Mouse (Mus musculus) heart, adult 2 months (tissue): ENCODE measurements at regions not wholly inside any gene's neighbourhood (a gene's known extent, or its start where the extent isn't known, plus 50 kb on each side); places are given as distances from the start of the nearest gene placed in this dataset.

Source experiments
- DNase-seq, 2 experiments: peaks; one replicate each; pipeline ENCODE4 v3.0.0; 2021
- H3K27ac ChIP-seq: fragments of 200-600 bp; 2 replicates; pipeline ENCODE4 v1.8.1; 2022
- H3K27me3 ChIP-seq: fragments of 200-500 bp; 2 replicates; pipeline ENCODE4 v1.6.1; 2012; ENCODE audit warnings: mild to moderate bottlenecking, low read length, inconsistent platforms, mixed read lengths; ENCODE audit not compliant: control insufficient read depth, insufficient read depth
- H3K36me3 ChIP-seq: fragments of 200-500 bp; 2 replicates; pipeline ENCODE4 v1.6.1; 2012; ENCODE audit warnings: low read length, inconsistent platforms; ENCODE audit not compliant: control insufficient read depth, insufficient read depth
- H3K4me1 ChIP-seq: fragments of 200-500 bp; 2 replicates; pipeline ENCODE4 v1.6.1; 2011; ENCODE audit warnings: low read length; ENCODE audit not compliant: control insufficient read depth, insufficient read depth
- H3K4me3 ChIP-seq: fragments of 200-600 bp; 2 replicates; pipeline ENCODE4 v1.8.1; 2022
- H3K79me2 ChIP-seq: fragments of 200-500 bp; replicated peaks from 2 replicates; pipeline ENCODE4 v1.6.1; 2012; ENCODE audit warnings: mild to moderate bottlenecking, inconsistent platforms, low read length, moderate library complexity, mixed read lengths; ENCODE audit not compliant: control insufficient read depth, insufficient read depth
- H3K9ac ChIP-seq: fragments of 200-500 bp; 2 replicates; pipeline ENCODE4 v1.6.1; 2012; ENCODE audit warnings: low read depth, mild to moderate bottlenecking, control low read depth, inconsistent platforms, low read length, mixed read lengths
- CTCF ChIP-seq: fragments of 200-600 bp; IDR thresholded peaks from 2 replicates; pipeline ENCODE4 v1.8.1; 2022; ENCODE audit warnings: antibody characterized with exemption, mild to moderate bottlenecking, moderate library complexity
- EP300 ChIP-seq: fragments of 200-500 bp; IDR thresholded peaks from 2 replicates; pipeline ENCODE4 v1.6.1; 2011; ENCODE audit warnings: low read depth, low read length, control low read depth; ENCODE audit not compliant: insufficient read depth
- POLR2A ChIP-seq: fragments of 200-500 bp; IDR thresholded peaks from 2 replicates; pipeline ENCODE4 v1.6.1; 2011; ENCODE audit warnings: mild to moderate bottlenecking, low read depth, low read length, control low read depth; ENCODE audit not compliant: insufficient read depth
- WGBS: fragments of 180-500 bp; shearing (Covaris S2); methylation state at CpG from one replicate; pipeline ENCODE4 v1.1.7; 2018; 5-methylcytosine and 5-hydroxymethylcytosine counted together
- intact Hi-C: fragments of 180-260 bp; cut with DNase I; formaldehyde crosslinking; loops from one replicate; pipeline ENCODE4 v1.15.1; 2025

- Histone ChIP-seq H3K4me3 (no peak overlapping the region), H3K27ac (no peak overlapping the region), H3K27me3 (no peaks in the 10 kb centered on the region), H3K9ac (no peak overlapping the region), H3K79me2 (no peaks in the 10 kb centered on the region), H3K36me3 (no peaks in the 10 kb centered on the region), H3K4me1 (no peaks in the 10 kb centered on the region)
- DNase-seq: no peak
- TF ChIP-seq EP300 (no peak), CTCF (no peak), POLR2A (no peak)
- intact Hi-C loops: no loop called here
- 41% methylated on average over 5 of the region's 5 CpGs for WGBS
These were observed 211.0 kb downstream of the Olfr1505 start for GRCm38 (mm10) chr19:14124250-14124827.

GRCm38 (mm10) chr19:14124986-14125385 lies 211.7 kb downstream of the Olfr1505 start:
- H3K27me3 ChIP-seq: no peaks in the 10 kb centered on the region
- H3K4me1 ChIP-seq: no peaks in the 10 kb centered on the region
- WGBS: 73% methylated on average over 5 of the region's 5 CpGs
- DNase-seq: no peak
- no peak for TF ChIP-seq CTCF
- no peak overlapping the region for H3K9ac ChIP-seq
- intact Hi-C loops: no loop called here
- no peak overlapping the region for H3K4me3 ChIP-seq
- H3K79me2 ChIP-seq: no peaks in the 10 kb centered on the region
- H3K27ac ChIP-seq: no peak overlapping the region
- H3K36me3 ChIP-seq: no peaks in the 10 kb centered on the region

GRCm38 (mm10) chr19:14128397-14129209 lies 215.3 kb downstream of the Olfr1505 start:
- DNase-seq: no peak
- Histone ChIP-seq H3K4me1 (no peaks in the 10 kb centered on the region), H3K4me3 (no peak overlapping the region), H3K79me2 (no peaks in the 10 kb centered on the region), H3K27ac (no peak overlapping the region), H3K9ac (no peak overlapping the region), H3K36me3 (no peaks in the 10 kb centered on the region), H3K27me3 (no peaks in the 10 kb centered on the region)
- TF ChIP-seq POLR2A (no peak), EP300 (no peak), CTCF (no peak)
- intact Hi-C loops: no loop called here
- WGBS: 74% methylated on average over 8 of the region's 8 CpGs

- 55% methylated on average over 3 of the region's 3 CpGs for WGBS
- Histone ChIP-seq H3K4me3 (no peak overlapping the region), H3K27me3 (no peaks in the 10 kb centered on the region; the same call in 1 of the 2 replicates), H3K4me1 (no peaks in the 10 kb centered on the region), H3K36me3 (no peaks in the 10 kb centered on the region), H3K79me2 (no peaks in the 10 kb centered on the region), H3K9ac (no peak overlapping the region), H3K27ac (no peak overlapping the region)
- TF ChIP-seq EP300 (no peak), POLR2A (no peak), CTCF (no peak)
- intact Hi-C loops: no loop called here
- no peak for DNase-seq
These were observed 247.9 kb downstream of the Olfr1505 start for GRCm38 (mm10) chr19:14161217-14161616.

- H3K79me2 ChIP-seq: no peaks in the 10 kb centered on the region
- TF ChIP-seq EP300: no peak
- no peak for TF ChIP-seq CTCF
- TF ChIP-seq POLR2A: no peak
- no peaks in the 10 kb centered on the region for H3K36me3 ChIP-seq
- 50% methylated on average over 4 of the region's 4 CpGs for WGBS
- H3K4me3 ChIP-seq: no peak overlapping the region
- no peak for DNase-seq
- no peak overlapping the region for H3K9ac ChIP-seq
- no peaks in the 10 kb centered on the region for H3K4me1 ChIP-seq
- no peak overlapping the region for H3K27ac ChIP-seq
- intact Hi-C loops: no loop called here
- no peaks in the 10 kb centered on the region for H3K27me3 ChIP-seq
These were observed 249.4 kb downstream of the Olfr1505 start for GRCm38 (mm10) chr19:14162773-14163172.

GRCm38 (mm10) chr19:14165775-14166174 lies 252.4 kb downstream of the Olfr1505 start:
- H3K9ac ChIP-seq: no peak overlapping the region
- intact Hi-C loops: loop anchor here (5.0 kb wide), 2 partner anchors 62 to 172 kb away; no protein-coding TSS in a partner anchor
- peak; percentile 20 to 41 for DNase-seq
- H3K4me1 ChIP-seq: no peaks in the 10 kb centered on the region
- no peaks in the 10 kb centered on the region for H3K27me3 ChIP-seq
- 60% methylated on average over 2 of the region's 2 CpGs for WGBS
- H3K27ac ChIP-seq: no peak overlapping the region
- H3K36me3 ChIP-seq: no peaks in the 10 kb centered on the region
- H3K79me2 ChIP-seq: no peaks in the 10 kb centered on the region
- H3K4me3 ChIP-seq: no peak overlapping the region
- TF ChIP-seq EP300 (no peak), POLR2A (no peak), CTCF (no peak)
